Mouse (Mus musculus): ENCODE results near the gene Dnajb13. TPM values are rescaled to one million over a fixed set of nuclear protein-coding genes. Genes with fewer than 3 reads are reported as not detected.

The Dnajb13 gene
- polyA plus RNA-seq, 1 experiment from 2014 or later, result 7.1 TPM

DNA sequence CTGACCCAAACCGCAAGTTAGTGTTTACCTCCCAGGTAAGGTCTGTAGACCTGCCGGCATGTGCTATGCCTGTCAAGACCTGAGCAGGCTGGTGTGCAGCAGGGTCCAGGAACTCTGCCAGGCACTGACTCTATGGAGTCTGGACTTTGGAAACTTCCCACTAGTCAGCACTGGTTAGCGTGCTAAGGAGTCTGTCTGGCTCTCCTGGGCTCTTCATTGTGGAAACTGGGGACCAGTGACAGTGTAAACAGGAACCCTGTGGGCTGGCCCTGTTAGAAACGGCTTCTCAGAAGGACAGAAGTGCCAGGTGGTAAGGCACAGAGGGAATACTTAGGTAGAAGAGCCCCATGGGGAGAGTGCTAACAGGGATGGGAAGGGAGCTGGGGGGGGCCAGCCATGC is 49.5 kb downstream of the Dnajb13 start:
- no peaks in the 10 kb centered on the region for H3K27me3 ChIP-seq (ENCODE audit: control insufficient read depth, insufficient read depth, low read length)
- H3K4me3 ChIP-seq (ENCODE audit: low read depth, low read length), result no peak overlapping the region
- no peaks in the 10 kb centered on the region for H3K36me3 ChIP-seq (ENCODE audit: control insufficient read depth, insufficient read depth, low read length)
- no peaks in the 10 kb centered on the region for H3K4me1 ChIP-seq (replicated peaks; ENCODE audit: control insufficient read depth, insufficient read depth, low read length)
- no peaks in the 10 kb centered on the region for H3K9me3 ChIP-seq (ENCODE audit: control insufficient read depth, low read length)
- H3K27ac ChIP-seq (ENCODE audit: low read depth, low read length), result no peak overlapping the region
- no peak overlapping the region for H3K4me2 ChIP-seq (replicated peaks; ENCODE audit: low read depth, low read length)
- H3K9ac ChIP-seq (ENCODE audit: low read depth, low read length), result no peak overlapping the region
- ATAC-seq (ENCODE audit: low FRiP score) (no peak), DNase-seq (ENCODE audit: low spot score) (no peak)
- WGBS, result 82% methylated on average over 4 of the region's 4 CpGs

DNA sequence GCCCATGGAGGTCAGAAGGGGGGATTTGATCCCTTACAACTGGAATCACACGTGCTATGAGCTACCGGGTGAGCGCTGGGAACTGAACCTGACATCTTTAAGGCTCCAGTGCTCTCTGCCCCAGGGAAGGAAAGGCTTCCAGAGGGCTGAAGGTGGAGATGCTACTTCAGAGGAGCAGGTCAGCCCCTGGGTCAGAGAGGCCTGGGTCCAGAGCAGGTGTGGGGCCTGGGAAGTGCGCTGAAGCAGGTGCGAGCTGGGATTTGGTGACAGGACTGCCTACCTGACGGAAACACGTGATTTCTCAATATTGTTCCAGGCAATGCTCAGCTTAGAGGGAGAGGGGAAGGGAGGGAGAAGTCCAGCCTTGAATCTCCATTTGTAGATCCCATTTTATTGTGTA is 50.5 kb downstream of the Dnajb13 start:
- no peaks in the 10 kb centered on the region for H3K4me1 ChIP-seq (replicated peaks; ENCODE audit: control insufficient read depth, insufficient read depth, low read length)
- no peak overlapping the region for H3K27ac ChIP-seq (ENCODE audit: low read depth, low read length)
- WGBS, result 95% methylated on average over 7 of the region's 7 CpGs
- no peak overlapping the region for H3K9ac ChIP-seq (ENCODE audit: low read depth, low read length)
- no peak for ATAC-seq (ENCODE audit: low FRiP score)
- H3K9me3 ChIP-seq (ENCODE audit: control insufficient read depth, low read length), result no peaks in the 10 kb centered on the region
- no peak overlapping the region for H3K4me3 ChIP-seq (ENCODE audit: low read depth, low read length)
- H3K4me2 ChIP-seq (replicated peaks; ENCODE audit: low read depth, low read length), result no peak overlapping the region
- H3K36me3 ChIP-seq (ENCODE audit: control insufficient read depth, insufficient read depth, low read length), result no peaks in the 10 kb centered on the region
- no peaks in the 10 kb centered on the region for H3K27me3 ChIP-seq (ENCODE audit: control insufficient read depth, insufficient read depth, low read length)
- DNase-seq (ENCODE audit: low spot score), result no peak

DNA sequence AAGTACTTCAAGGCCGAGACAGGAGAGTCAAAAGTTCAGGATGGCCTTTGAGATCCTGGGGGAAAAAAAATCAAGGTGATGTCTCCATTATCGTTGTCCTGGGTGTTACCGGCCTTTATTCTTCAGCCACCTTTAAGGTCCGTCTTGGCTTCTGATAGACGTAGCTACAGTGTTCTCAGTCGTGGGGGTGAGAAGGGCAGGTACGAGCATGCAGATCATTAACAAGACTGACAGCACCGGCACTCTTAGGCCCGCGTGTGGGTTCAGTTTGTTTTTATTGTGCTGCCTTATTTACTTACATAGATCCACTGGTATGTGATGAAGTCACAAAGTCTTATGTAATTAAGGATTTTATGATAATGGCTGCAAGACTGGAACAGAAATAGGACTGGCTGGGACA is 51.0 kb downstream of the Dnajb13 start:
- H3K9ac ChIP-seq (ENCODE audit: low read depth, low read length), result no peak overlapping the region
- DNase-seq (ENCODE audit: low spot score), result no peak
- no peaks in the 10 kb centered on the region for H3K36me3 ChIP-seq (ENCODE audit: control insufficient read depth, insufficient read depth, low read length)
- H3K27me3 ChIP-seq (ENCODE audit: control insufficient read depth, insufficient read depth, low read length), result no peaks in the 10 kb centered on the region
- H3K4me2 ChIP-seq (replicated peaks; ENCODE audit: low read depth, low read length), result no peak overlapping the region
- H3K4me3 ChIP-seq (ENCODE audit: low read depth, low read length), result no peak overlapping the region
- no peaks in the 10 kb centered on the region for H3K4me1 ChIP-seq (replicated peaks; ENCODE audit: control insufficient read depth, insufficient read depth, low read length)
- no peaks in the 10 kb centered on the region for H3K9me3 ChIP-seq (ENCODE audit: control insufficient read depth, low read length)
- ATAC-seq (ENCODE audit: low FRiP score), result no peak
- no peak overlapping the region for H3K27ac ChIP-seq (ENCODE audit: low read depth, low read length)
- 91% methylated on average over 10 of the region's 10 CpGs for WGBS

DNA sequence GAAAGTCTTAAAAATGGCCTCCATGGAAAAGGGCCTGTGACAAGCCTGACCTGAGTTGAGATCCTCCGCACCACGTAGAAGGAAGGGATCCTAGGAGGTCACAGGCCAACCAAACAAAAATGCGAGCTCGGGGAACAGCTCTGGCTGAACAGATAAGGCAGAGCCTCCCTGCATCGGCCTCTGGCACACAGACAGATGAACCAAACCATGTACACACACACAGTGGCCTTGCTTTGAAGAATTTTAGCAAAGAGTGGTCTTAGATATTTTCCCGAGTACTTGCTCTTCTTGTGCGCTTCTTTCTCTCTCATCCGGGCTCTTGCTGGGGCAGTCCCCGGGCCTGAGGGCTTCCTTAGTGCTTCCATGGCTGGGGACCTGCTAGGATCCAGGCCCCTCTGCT is 51.6 kb downstream of the Dnajb13 start:
- H3K4me2 ChIP-seq (replicated peaks; ENCODE audit: low read depth, low read length), result no peak overlapping the region
- WGBS, result 86% methylated on average over 9 of the region's 9 CpGs
- H3K27me3 ChIP-seq (ENCODE audit: control insufficient read depth, insufficient read depth, low read length), result no peaks in the 10 kb centered on the region
- no peaks in the 10 kb centered on the region for H3K36me3 ChIP-seq (ENCODE audit: control insufficient read depth, insufficient read depth, low read length)
- ATAC-seq (ENCODE audit: low FRiP score) (no peak), DNase-seq (ENCODE audit: low spot score) (no peak)
- H3K9me3 ChIP-seq (ENCODE audit: control insufficient read depth, low read length), result no peaks in the 10 kb centered on the region
- H3K4me1 ChIP-seq (replicated peaks; ENCODE audit: control insufficient read depth, insufficient read depth, low read length), result no peaks in the 10 kb centered on the region
- H3K9ac ChIP-seq (ENCODE audit: low read depth, low read length), result no peak overlapping the region
- H3K27ac ChIP-seq (ENCODE audit: low read depth, low read length), result no peak overlapping the region
- no peak overlapping the region for H3K4me3 ChIP-seq (ENCODE audit: low read depth, low read length)

DNA sequence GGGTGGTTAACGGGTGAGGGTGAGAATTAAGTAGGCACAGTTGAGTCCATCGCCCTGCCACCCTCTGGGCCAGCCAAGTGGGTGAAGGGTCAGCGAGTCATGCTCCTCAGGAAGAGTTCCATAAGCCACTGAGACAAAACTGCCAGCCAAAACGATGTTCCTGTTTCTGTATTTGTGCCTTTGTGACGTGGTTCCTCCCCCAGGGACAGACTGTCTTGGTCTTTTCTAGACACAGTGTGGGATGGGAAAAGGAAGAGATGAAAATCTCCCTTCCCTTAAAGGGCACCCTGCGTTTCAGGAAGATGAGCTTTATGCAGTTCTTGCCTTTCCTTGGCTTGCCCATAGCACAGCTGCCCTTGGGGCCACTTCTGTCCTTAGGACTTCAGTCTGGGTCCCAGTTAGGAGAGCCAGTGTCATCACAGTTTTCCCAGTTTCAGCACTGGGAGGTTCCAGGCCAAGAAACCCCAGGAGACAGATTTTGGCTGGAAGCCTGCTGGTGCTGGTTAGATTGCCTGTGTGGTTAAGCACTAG is 53.1 kb downstream of the Dnajb13 start:
- DNase-seq (ENCODE audit: low spot score) (no peak), ATAC-seq (ENCODE audit: low FRiP score) (no peak)
- Histone ChIP-seq H3K9ac (ENCODE audit: low read depth, low read length) (no peak overlapping the region), H3K4me3 (ENCODE audit: low read depth, low read length) (no peak overlapping the region), H3K4me2 (replicated peaks; ENCODE audit: low read depth, low read length) (no peak overlapping the region), H3K36me3 (ENCODE audit: control insufficient read depth, insufficient read depth, low read length) (no peaks in the 10 kb centered on the region), H3K27ac (ENCODE audit: low read depth, low read length) (no peak overlapping the region), H3K4me1 (replicated peaks; ENCODE audit: control insufficient read depth, insufficient read depth, low read length) (no peaks in the 10 kb centered on the region), H3K9me3 (ENCODE audit: control insufficient read depth, low read length) (no peaks in the 10 kb centered on the region), H3K27me3 (ENCODE audit: control insufficient read depth, insufficient read depth, low read length) (no peaks in the 10 kb centered on the region)
- 89% methylated on average over 6 of the region's 6 CpGs for WGBS

DNA sequence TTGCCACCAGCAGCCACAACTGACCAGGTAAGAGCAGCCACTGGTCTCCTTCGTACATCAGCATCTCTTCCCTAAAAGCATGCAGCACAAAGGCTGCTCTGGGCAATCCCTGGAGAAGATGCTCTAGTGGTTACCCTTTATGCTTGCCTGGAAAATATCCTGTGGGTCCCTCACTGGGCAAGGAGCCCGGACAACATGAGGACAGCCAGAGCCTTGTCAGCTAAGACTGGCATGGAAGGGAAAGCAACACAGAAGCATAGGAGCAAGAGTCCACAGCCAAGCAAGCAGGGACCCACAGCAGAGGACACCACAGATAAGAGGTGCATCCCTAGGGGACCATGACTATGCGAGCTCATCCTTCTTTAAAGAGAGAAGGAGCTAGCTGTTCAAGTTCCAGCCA is 54.9 kb downstream of the Dnajb13 start:
- no peaks in the 10 kb centered on the region for H3K4me1 ChIP-seq (replicated peaks; ENCODE audit: control insufficient read depth, insufficient read depth, low read length)
- no peak for DNase-seq (ENCODE audit: low spot score)
- no peak overlapping the region for H3K27ac ChIP-seq (ENCODE audit: low read depth, low read length)
- H3K9me3 ChIP-seq (ENCODE audit: control insufficient read depth, low read length), result no peaks in the 10 kb centered on the region
- H3K9ac ChIP-seq (ENCODE audit: low read depth, low read length), result no peak overlapping the region
- H3K4me3 ChIP-seq (ENCODE audit: low read depth, low read length), result no peak overlapping the region
- WGBS, result 92% methylated on average over 3 of the region's 3 CpGs
- no peaks in the 10 kb centered on the region for H3K27me3 ChIP-seq (ENCODE audit: control insufficient read depth, insufficient read depth, low read length)
- no peaks in the 10 kb centered on the region for H3K36me3 ChIP-seq (ENCODE audit: control insufficient read depth, insufficient read depth, low read length)
- no peak overlapping the region for H3K4me2 ChIP-seq (replicated peaks; ENCODE audit: low read depth, low read length)
- no peak for ATAC-seq (ENCODE audit: low FRiP score)

DNA sequence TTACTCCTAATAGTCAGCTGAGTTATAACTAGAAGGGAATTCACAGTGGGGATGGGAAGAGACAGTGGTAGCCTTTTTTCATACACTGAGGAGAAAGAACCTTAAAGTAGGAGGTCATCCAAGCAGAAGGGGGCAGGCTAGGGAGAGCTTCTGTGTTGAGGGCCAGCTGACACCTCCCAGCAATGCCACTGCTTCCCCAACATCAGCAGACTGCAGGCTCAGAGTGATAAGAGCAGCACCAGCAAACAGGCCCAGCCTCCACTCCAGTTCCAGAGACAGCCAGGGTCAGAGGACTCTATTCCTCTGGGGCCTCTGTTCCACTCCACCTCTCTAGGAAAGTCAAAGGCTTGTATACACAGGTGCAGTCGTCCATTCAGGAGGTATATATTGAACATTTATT is 56.6 kb downstream of the Dnajb13 start:
- Histone ChIP-seq H3K27ac (ENCODE audit: low read depth, low read length) (no peak overlapping the region), H3K9ac (ENCODE audit: low read depth, low read length) (no peak overlapping the region), H3K4me1 (replicated peaks; ENCODE audit: control insufficient read depth, insufficient read depth, low read length) (no peaks in the 10 kb centered on the region), H3K9me3 (ENCODE audit: control insufficient read depth, low read length) (no peaks in the 10 kb centered on the region), H3K4me2 (replicated peaks; ENCODE audit: low read depth, low read length) (no peak overlapping the region), H3K4me3 (ENCODE audit: low read depth, low read length) (no peak overlapping the region), H3K27me3 (ENCODE audit: control insufficient read depth, insufficient read depth, low read length) (no peaks in the 10 kb centered on the region), H3K36me3 (ENCODE audit: control insufficient read depth, insufficient read depth, low read length) (no peaks in the 10 kb centered on the region)
- WGBS, result 69% methylated on average over 1 of the region's 1 CpGs
- ATAC-seq (ENCODE audit: low FRiP score), result no peak
- DNase-seq (ENCODE audit: low spot score), result no peak

Other genes with a start within 250 kb of the Dnajb13 start
- gene P4ha3, start 229.4 kb downstream of the Dnajb13 start, polyA plus RNA-seq (2014; fragmentation: Nextera tagmentation; extraction: Ambion mirVana), result 7.4 and 9.6 TPM in 2 replicates
- 34.3 and 40.4 TPM in 2 replicates for gene C2cd3, start 142.7 kb downstream of the Dnajb13 start, polyA plus RNA-seq (2014; fragmentation: Nextera tagmentation; extraction: Ambion mirVana)
- 99.9 and 112 TPM in 2 replicates for gene Ppme1, start 142.7 kb downstream of the Dnajb13 start, polyA plus RNA-seq (2014; fragmentation: Nextera tagmentation; extraction: Ambion mirVana)
- not detected in 2 replicates for gene Ucp3, start 42.0 kb downstream of the Dnajb13 start, polyA plus RNA-seq (2014; fragmentation: Nextera tagmentation; extraction: Ambion mirVana)
- 97.7 and 99.6 TPM in 2 replicates for gene Ucp2, start 21.6 kb downstream of the Dnajb13 start, polyA plus RNA-seq (2014; fragmentation: Nextera tagmentation; extraction: Ambion mirVana)
- gene Coa4, start 22.1 kb upstream of the Dnajb13 start, polyA plus RNA-seq (2014; fragmentation: Nextera tagmentation; extraction: Ambion mirVana), result 20.6 and 22.8 TPM in 2 replicates
- 192 and 212 TPM in 2 replicates for gene Rab6a, start 92.5 kb upstream of the Dnajb13 start, polyA plus RNA-seq (2014; fragmentation: Nextera tagmentation; extraction: Ambion mirVana)
- 62.9 and 73.1 TPM in 2 replicates for gene Mrpl48, start 93.3 kb upstream of the Dnajb13 start, polyA plus RNA-seq (2014; fragmentation: Nextera tagmentation; extraction: Ambion mirVana)
- 8.3 and 10.7 TPM in 2 replicates for gene Plekhb1, start 147.5 kb upstream of the Dnajb13 start, polyA plus RNA-seq (2014; fragmentation: Nextera tagmentation; extraction: Ambion mirVana)
- 36.8 and 48.4 TPM in 2 replicates for gene Fam168a, start 191.7 kb upstream of the Dnajb13 start, polyA plus RNA-seq (2014; fragmentation: Nextera tagmentation; extraction: Ambion mirVana)

All from hindbrain, embryonic 11.5 days (tissue).